Comparison of ENCODE assay signal across 8 mouse cellular contexts in the genomic region with DNA sequence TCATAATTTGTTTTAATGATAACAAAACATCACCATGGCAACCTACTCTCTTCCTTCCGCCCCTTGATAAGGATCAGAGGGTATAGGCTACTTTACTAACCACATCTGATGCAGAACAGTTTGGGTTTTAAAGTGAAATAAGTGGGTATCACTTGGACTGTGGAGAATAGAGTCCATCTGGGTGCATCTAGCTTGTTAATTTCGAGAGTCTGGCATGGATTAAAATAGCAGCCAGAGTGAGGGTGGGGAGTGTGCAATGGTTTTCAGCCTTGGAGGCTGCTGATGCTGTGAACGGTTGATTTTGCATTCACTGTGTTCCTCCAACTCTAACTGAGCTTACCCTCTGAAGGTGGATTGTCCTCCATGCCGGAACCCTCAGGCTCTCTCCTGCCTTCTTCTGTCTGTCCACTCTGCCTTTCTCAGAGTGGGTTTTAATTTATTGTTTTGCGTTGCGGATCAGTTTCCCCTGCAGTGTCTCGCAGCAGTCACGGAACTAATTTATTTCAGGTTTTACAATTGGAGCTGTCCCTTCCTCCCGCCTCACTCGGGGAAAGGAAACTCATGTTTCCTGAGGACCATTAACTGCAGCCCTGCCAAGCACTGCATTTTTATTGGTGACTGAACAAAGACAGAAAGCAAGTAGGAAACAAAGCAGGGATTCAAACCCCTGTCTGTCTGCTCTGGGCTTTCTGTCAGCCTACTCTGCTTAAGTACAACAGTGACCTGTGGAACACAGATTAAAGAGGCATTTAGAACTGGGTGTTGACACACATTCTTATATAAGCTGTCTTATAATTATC. TPM values are rescaled to one million over a fixed set of nuclear protein-coding genes. Genes with fewer than 3 reads are reported as not detected.
DNase-seq lines count a peak whose midpoint lies in the region; ATAC-seq and TF ChIP-seq lines count a peak whose summit lies in the region.
"Had no signal": no experiment of that assay in that cellular context is flagged by ENCODE, and none has a peak within 500 bp of the region (broad histone marks: within the 10 kb centered on the region; RNA-seq: fewer than 3 reads in every experiment).

No protein-coding gene starts in this region.

- no peaks in the 10 kb centered on the region for H3K27me3 ChIP-seq in lung, embryonic 14.5 days (ENCODE audit: insufficient read depth, low read length)
- H3K27me3 ChIP-seq in embryonic facial prominence, embryonic 10.5 days (replicated peaks; ENCODE audit: low read depth, poor library complexity, severe bottlenecking), result no peaks in the 10 kb centered on the region
- H3K27me3 ChIP-seq in hindbrain, embryonic 14.5 days (ENCODE audit: control insufficient read depth, insufficient read depth, low read length), result no peaks in the 10 kb centered on the region

- H3K9ac ChIP-seq in lung, embryonic 14.5 days, result no peak overlapping the region
- 0 out of 2 replicates have a peak overlapping the region, but pooled peaks have one; percentile 7 for H3K9ac ChIP-seq in hindbrain, embryonic 14.5 days

- H3K9me3 ChIP-seq in lung, embryonic 14.5 days (ENCODE audit: low read depth, low read length), result no peaks in the 10 kb centered on the region
- peaks cover 4% of the 10 kb centered on the region; the same call in 1 of the 2 replicates for H3K9me3 ChIP-seq in embryonic facial prominence, embryonic 10.5 days
- H3K9me3 ChIP-seq in hindbrain, embryonic 14.5 days (ENCODE audit: control insufficient read depth, low read length), result no peaks in the 10 kb centered on the region

- no peak for ATAC-seq in lung, embryonic 14.5 days (ENCODE audit: insufficient read depth)
- no peak for ATAC-seq in hindbrain, embryonic 14.5 days (ENCODE audit: low FRiP score)

- H3K4me2 ChIP-seq in lung, embryonic 14.5 days, result peak overlapping the region; percentile 13; the same call in 1 of the 2 replicates
- peak overlapping the region; percentile 27 for H3K4me2 ChIP-seq in hindbrain, embryonic 14.5 days (replicated peaks)

- WGBS in lung, embryonic 14.5 days, result 46% methylated on average over 10 of the region's 10 CpGs
- WGBS in embryonic facial prominence, embryonic 10.5 days, result 24% methylated on average over 10 of the region's 10 CpGs
- 22% methylated on average over 10 of the region's 10 CpGs for WGBS in hindbrain, embryonic 14.5 days

- TF ChIP-seq CTCF in lung, embryonic 14.5 days (IDR thresholded peaks at IDR 0.05; ENCODE audit: low read depth), result no peak

- H3K4me3 ChIP-seq in lung, embryonic 14.5 days (ENCODE audit: low read depth, low read length), result no peak overlapping the region
- peak overlapping the region; percentile 35 for H3K4me3 ChIP-seq in embryonic facial prominence, embryonic 10.5 days
- H3K4me3 ChIP-seq in hindbrain, embryonic 14.5 days (replicated peaks; ENCODE audit: low read length), result no peak overlapping the region
- H3K4me3 ChIP-seq: myocyte had no signal

- H3K36me3 ChIP-seq in lung, embryonic 14.5 days (ENCODE audit: insufficient read depth), result 0 out of 2 replicates have a peak, but pooled peaks cover 4% of the 10 kb centered on the region
- H3K36me3 ChIP-seq in embryonic facial prominence, embryonic 10.5 days (replicated peaks), result peaks cover 16% of the 10 kb centered on the region
- H3K36me3 ChIP-seq in hindbrain, embryonic 14.5 days (replicated peaks; ENCODE audit: control insufficient read depth, insufficient read depth), result no peaks in the 10 kb centered on the region

- H3K4me1 ChIP-seq in lung, embryonic 14.5 days (ENCODE audit: insufficient read depth), result peaks cover 39% of the 10 kb centered on the region
- H3K4me1 ChIP-seq in embryonic facial prominence, embryonic 10.5 days, result peaks cover 83% of the 10 kb centered on the region
- H3K4me1 ChIP-seq in hindbrain, embryonic 14.5 days (replicated peaks; ENCODE audit: control insufficient read depth, insufficient read depth, low read length), result peaks cover 52% of the 10 kb centered on the region

- peak; percentile 59 for DNase-seq in lung, embryonic 14.5 days
- DNase-seq in lung, postnatal 10 days, result no peak
- peak; percentile 51 for DNase-seq in embryonic facial prominence, embryonic 10.5 days (ENCODE audit: low spot score)
- DNase-seq in hindbrain, embryonic 14.5 days (ENCODE audit: low spot score), result no peak
- peak; percentile 65 for DNase-seq in mesoderm, embryonic 11.5 days (ENCODE audit: low read depth, low spot score)
- no peak for DNase-seq in cerebellum, postnatal 10 days
- DNase-seq in urinary bladder, postnatal 14 days (ENCODE audit: low spot score), result no peak

- peak overlapping the region; percentile 19 for H3K27ac ChIP-seq in lung, embryonic 14.5 days (ENCODE audit: low read depth)
- peak overlapping the region; percentile 75 for H3K27ac ChIP-seq in embryonic facial prominence, embryonic 10.5 days (replicated peaks)
- H3K27ac ChIP-seq in hindbrain, embryonic 14.5 days, result peak overlapping the region; percentile 10

RNA-seq across cellular contexts. Expression of a gene that starts 40.4 kb away (rescaled TPM):
- 184 and 186 TPM in 2 replicates for polyA plus RNA-seq in lung, embryonic 14.5 days (2014; fragmentation: Nextera tagmentation; extraction: Ambion mirVana)
- 294 and 297 TPM in 2 replicates for polyA plus RNA-seq in embryonic facial prominence, embryonic 10.5 days (2016; fragmentation: Nextera tagmentation; extraction: Ambion mirVana)
- 155 and 163 TPM in 2 replicates for polyA plus RNA-seq in hindbrain, embryonic 14.5 days (2014; fragmentation: Nextera tagmentation; extraction: Ambion mirVana)

Comparison
In these comparisons a context has a peak if more than half of its experiments do, and no peak if none do; other contexts are left out.
1. DNase-seq: peak in lung, embryonic 14.5 days (single experiment), embryonic facial prominence, embryonic 10.5 days (single experiment) and mesoderm, embryonic 11.5 days (single experiment); none in lung, postnatal 10 days (single experiment), hindbrain, embryonic 14.5 days (single experiment), cerebellum, postnatal 10 days (0 of 2) and urinary bladder, postnatal 14 days (single experiment).
2. H3K27ac ChIP-seq: peak in every context shown above with its lines; median percentile 75 in embryonic facial prominence, embryonic 10.5 days; 19 in lung, embryonic 14.5 days; 10 in hindbrain, embryonic 14.5 days.